Mouse (Mus musculus): Measurements from ENCODE around the gene Sprr1b. TPM values are rescaled to one million over a fixed set of nuclear protein-coding genes. Genes with fewer than 3 reads are reported as not detected.
"Not testable (repeated sequence)": the region's sequence is repeated elsewhere in the genome, so short reads cannot be mapped to it uniquely, and the experiment has no call there.

Gene Sprr1b
- total RNA-seq (2021) = not detected
- long read RNA-seq, experiment 1 = 0 reads
- long read RNA-seq, experiment 2 = 0 reads

GRCm38 (mm10) chr3:92438689-92439088 lies at the start of gene Sprr1b:
TSS of gene Sprr1b (minus strand) at chr3:92438789.
- no peak for DNase-seq (ENCODE audit: low spot score)

- DNase-seq (ENCODE audit: low spot score) = no peak
These were observed 47.7 kb upstream of the Sprr1b start for GRCm38 (mm10) chr3:92486307-92486706.

- DNase-seq (ENCODE audit: low spot score) = no peak
These were observed 47.3 kb upstream of the Sprr1b start, which contains the start of gene Sprr1a for GRCm38 (mm10) chr3:92485863-92486262. TSS of gene Sprr1a (minus strand) at chr3:92485895.

- not testable (repeated sequence) for DNase-seq (ENCODE audit: low spot score)
These were observed 42.7 kb upstream of the Sprr1b start for GRCm38 (mm10) chr3:92481249-92481648.

- DNase-seq (ENCODE audit: low spot score) = no peak
These were observed 31.5 kb upstream of the Sprr1b start for GRCm38 (mm10) chr3:92470111-92470510.

GRCm38 (mm10) chr3:92467424-92467823 lies 28.8 kb upstream of the Sprr1b start:
- DNase-seq (ENCODE audit: low spot score) = no peak

- DNase-seq (ENCODE audit: low spot score) = no peak
These were observed 28.0 kb upstream of the Sprr1b start for GRCm38 (mm10) chr3:92466576-92466975.

- no peak for DNase-seq (ENCODE audit: low spot score)
These were observed 20.0 kb upstream of the Sprr1b start, which contains the start of gene Sprr3 for GRCm38 (mm10) chr3:92458620-92459019. TSS of gene Sprr3 (minus strand) at chr3:92458720.

- DNase-seq (ENCODE audit: low spot score) = no peak
These were observed 16.6 kb upstream of the Sprr1b start for GRCm38 (mm10) chr3:92455151-92455550.

GRCm38 (mm10) chr3:92440177-92440576 lies 1.6 kb upstream of the Sprr1b start:
- DNase-seq (ENCODE audit: low spot score) = no peak

GRCm38 (mm10) chr3:92432282-92432681 lies 6.3 kb downstream of the Sprr1b start, which contains the start of gene Sprr2k:
TSS of gene Sprr2k (plus strand) at chr3:92432582.
- no peak for DNase-seq (ENCODE audit: low spot score)

- DNase-seq (ENCODE audit: low spot score) = no peak
These were observed 9.3 kb downstream of the Sprr1b start, which contains the start of gene Gm9774 for GRCm38 (mm10) chr3:92429323-92429722. TSS of gene Gm9774 (minus strand) at chr3:92429423.

GRCm38 (mm10) chr3:92417782-92418181 lies 20.8 kb downstream of the Sprr1b start, which contains the start of gene Sprr2j-ps:
TSS of gene Sprr2j-ps (plus strand) at chr3:92418082.
- DNase-seq (ENCODE audit: low spot score) = no peak

GRCm38 (mm10) chr3:92407691-92408090 lies 30.9 kb downstream of the Sprr1b start, which contains the start of gene Sprr2i:
TSS of gene Sprr2i (plus strand) at chr3:92407991.
- DNase-seq (ENCODE audit: low spot score) = no peak

GRCm38 (mm10) chr3:92394301-92394700 lies 44.3 kb downstream of the Sprr1b start:
- DNase-seq (ENCODE audit: low spot score) = no peak

Other genes with a start within 250 kb of the Sprr1b start
- not detected for gene Sprr2a1, start 223.0 kb downstream of the Sprr1b start, total RNA-seq (2021)
- not detected for gene Sprr2a2, start 222.9 kb downstream of the Sprr1b start, total RNA-seq (2021)
- not detected for gene Sprr2a3, start 153.4 kb downstream of the Sprr1b start, total RNA-seq (2021)
- not detected for gene Sprr2b, start 122.2 kb downstream of the Sprr1b start, total RNA-seq (2021)
- not detected for gene Sprr2d, start 99.6 kb downstream of the Sprr1b start, total RNA-seq (2021)
- not detected for gene Sprr2e, start 86.6 kb downstream of the Sprr1b start, total RNA-seq (2021)
- not detected for gene Sprr2f, start 73.6 kb downstream of the Sprr1b start, total RNA-seq (2021)
- gene Sprr2h, start 53.1 kb downstream of the Sprr1b start, total RNA-seq (2021) = not detected
- gene Sprr2i, start 30.8 kb downstream of the Sprr1b start, total RNA-seq (2021) = not detected
- gene Sprr2j-ps, start 20.7 kb downstream of the Sprr1b start, total RNA-seq (2021) = not detected
- 1 to 10 TPM; 4.9 to 5.4 TPM for gene Gm9774, start 9.4 kb downstream of the Sprr1b start, total RNA-seq (2021)
- not detected for gene Sprr2k, start 6.2 kb downstream of the Sprr1b start, total RNA-seq (2021)
- not detected for gene Sprr3, start 19.9 kb upstream of the Sprr1b start, total RNA-seq (2021)
- gene Sprr1a, start 47.1 kb upstream of the Sprr1b start, total RNA-seq (2021) = not detected
- not detected for gene Sprr4, start 61.7 kb upstream of the Sprr1b start, total RNA-seq (2021)
- gene 2310046K23Rik, start 95.7 kb upstream of the Sprr1b start, total RNA-seq (2021) = not detected
- gene Ivl, start 134.9 kb upstream of the Sprr1b start, total RNA-seq (2021) = not detected
- gene Smcp, start 150.2 kb upstream of the Sprr1b start, total RNA-seq (2021) = not detected
- gene 2210017I01Rik, start 168.7 kb upstream of the Sprr1b start, total RNA-seq (2021) = not detected
- not detected for gene Lce6a, start 182.9 kb upstream of the Sprr1b start, total RNA-seq (2021)
- not detected for gene Lce1a1, start 209.5 kb upstream of the Sprr1b start, total RNA-seq (2021)
- not detected for gene Lce1b, start 218.1 kb upstream of the Sprr1b start, total RNA-seq (2021)
- not detected for gene Lce1a2, start 231.5 kb upstream of the Sprr1b start, total RNA-seq (2021)
- gene Lce1c, start 240.5 kb upstream of the Sprr1b start, total RNA-seq (2021) = not detected
- not detected for gene Lce1d, start 248.4 kb upstream of the Sprr1b start, total RNA-seq (2021)

Data from gastrocnemius, adult 18-20 months (tissue).